Mouse (Mus musculus): Measurements from ENCODE around the gene Tecr. TPM values are rescaled to one million over a fixed set of nuclear protein-coding genes. Genes with fewer than 3 reads are reported as not detected.
"Not testable (repeated sequence)": the region's sequence is repeated elsewhere in the genome, so short reads cannot be mapped to it uniquely, and the experiment has no call there.

Tecr gene
- total RNA-seq, 2 experiments from 2014 or later = 510 to 556 TPM

DNA sequence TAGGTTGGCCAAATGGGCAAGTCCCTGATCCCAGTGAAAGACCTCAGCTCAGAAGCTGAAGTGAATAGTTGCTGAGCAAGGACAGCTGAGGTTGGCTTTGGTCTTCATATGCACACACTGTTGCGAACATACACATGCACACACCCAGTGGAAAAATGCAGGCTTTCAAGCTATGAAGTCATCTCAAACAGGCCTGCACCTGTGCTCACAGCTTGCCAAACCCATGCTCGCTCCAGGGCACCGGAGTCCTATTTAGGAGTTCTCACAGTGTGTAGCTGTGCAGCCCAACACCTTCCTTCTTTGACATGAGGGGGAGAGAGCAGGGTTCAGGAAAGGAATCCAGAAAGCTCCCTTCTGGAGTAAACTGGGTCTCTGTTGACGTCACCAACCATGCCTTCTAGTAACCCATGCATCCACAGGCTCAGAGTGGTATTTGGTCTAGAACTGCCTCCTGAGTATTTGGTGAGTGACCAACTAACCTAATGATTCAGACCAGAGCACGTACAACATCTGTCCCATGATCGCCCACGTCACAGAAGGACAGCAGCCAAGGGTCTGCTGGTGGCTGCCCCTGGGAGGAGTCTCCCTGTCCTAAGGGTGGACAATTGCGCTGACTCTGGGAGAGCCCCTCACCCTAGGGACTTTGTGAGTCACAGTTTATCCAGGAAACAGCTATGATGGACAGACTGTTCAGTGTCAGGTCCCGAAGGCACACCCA, 12.0 kb upstream of the Tecr start:
- no peak for DNase-seq (ENCODE audit: extremely low spot score in 1 of 2, low spot score in 1 of 2)

DNA sequence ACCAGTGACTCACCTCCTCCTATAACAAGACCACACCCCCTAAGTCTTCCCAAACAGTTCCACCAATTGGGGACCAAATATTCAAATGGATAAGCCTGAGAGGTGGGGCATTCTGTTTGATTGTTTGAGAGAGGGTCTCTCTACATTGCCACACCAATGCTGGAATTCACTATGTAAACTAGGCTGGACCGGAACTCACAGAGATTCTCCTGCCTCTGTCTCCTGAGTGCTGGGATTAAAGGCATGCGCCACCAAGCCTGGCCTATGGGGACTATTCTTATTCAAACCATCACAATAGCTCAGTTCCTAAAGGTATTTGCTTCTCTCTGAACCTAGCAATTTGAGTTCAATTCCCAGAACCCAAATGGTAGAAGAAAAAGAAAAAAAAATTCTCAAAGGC, 10.8 kb upstream of the Tecr start:
- no peak for DNase-seq (ENCODE audit: extremely low spot score in 1 of 2, low spot score in 1 of 2)

DNA sequence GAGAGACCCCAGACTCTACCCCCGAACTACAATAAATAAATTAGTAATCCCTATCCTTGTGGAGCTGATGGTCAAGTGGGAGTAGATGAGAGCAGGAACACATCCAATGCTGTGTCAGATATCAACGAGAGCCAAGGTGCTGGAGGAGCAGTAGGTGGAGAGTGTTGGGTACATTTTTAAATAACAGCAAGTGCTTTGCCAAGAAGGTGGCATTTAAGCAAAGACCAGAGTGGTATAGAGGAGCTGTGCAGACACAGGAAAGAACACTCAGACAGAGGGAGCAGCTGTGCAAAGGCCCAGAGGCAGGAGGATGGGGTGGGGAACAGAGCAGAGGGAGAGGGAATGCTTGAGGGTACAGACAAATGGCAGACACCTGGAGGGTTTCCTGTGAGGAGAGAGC, 9.3 kb upstream of the Tecr start:
- DNase-seq (ENCODE audit: extremely low spot score in 1 of 2, low spot score in 1 of 2) = no peak

DNA sequence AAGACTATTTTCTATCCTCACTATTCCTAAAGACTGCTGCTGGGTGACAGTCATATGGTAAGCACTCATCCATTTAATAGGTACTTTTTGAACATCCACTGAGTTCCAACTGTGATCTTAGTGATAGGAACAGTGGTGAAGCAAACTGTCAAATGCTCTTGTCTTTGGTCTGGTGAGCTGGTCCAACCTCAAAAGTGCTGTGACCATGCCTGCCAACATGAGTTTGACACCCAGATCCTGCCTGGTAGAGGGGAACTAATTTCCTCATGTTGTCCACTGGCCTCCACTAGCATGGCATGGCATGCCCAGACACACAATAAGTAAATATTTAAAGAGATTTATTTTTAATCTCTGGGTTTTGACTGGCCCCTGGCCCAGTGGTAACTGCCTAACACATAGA, 8.9 kb upstream of the Tecr start:
- DNase-seq (ENCODE audit: extremely low spot score in 1 of 2, low spot score in 1 of 2) = no peak

DNA sequence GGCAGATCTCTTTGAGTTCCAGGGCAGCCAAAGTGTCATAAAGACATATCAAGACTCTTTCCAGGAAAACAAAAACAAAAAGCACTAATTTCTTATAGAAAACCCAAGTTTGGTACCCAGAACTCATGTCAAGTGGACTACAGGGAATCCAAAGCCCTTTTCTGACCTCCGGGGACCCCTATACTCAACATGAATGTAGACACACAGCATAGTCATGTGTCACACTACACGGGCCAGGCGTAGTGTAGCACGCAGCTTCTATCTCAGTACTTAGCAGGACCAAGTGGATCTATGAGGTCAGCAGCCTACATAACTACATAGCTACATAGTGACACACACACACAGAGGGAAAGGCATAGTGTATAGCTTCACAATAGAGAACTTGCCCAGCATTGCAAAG, 5.9 kb upstream of the Tecr start:
- DNase-seq (ENCODE audit: extremely low spot score in 1 of 2, low spot score in 1 of 2) = no peak

DNA sequence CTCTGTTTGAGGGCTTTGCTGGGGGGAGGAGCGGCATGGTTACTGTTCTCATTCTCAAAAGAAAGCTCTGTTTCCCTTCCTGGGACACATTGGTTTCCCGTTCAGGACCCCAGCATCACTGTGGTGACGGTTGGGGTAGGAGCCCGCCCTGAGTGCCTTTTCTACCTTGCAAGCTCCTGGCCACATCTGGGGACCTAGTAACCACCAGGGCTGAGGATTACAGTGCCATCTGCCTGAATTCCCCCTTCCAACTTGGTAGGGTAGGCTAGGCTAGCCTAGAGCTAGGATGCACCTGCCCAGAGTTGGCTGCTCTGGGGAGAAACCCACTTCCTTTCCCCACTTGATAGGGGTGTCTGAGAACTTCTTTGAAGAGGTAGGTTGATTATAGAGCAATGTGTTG, 4.2 kb upstream of the Tecr start:
- DNase-seq (ENCODE audit: extremely low spot score in 1 of 2, low spot score in 1 of 2) = no peak

DNA sequence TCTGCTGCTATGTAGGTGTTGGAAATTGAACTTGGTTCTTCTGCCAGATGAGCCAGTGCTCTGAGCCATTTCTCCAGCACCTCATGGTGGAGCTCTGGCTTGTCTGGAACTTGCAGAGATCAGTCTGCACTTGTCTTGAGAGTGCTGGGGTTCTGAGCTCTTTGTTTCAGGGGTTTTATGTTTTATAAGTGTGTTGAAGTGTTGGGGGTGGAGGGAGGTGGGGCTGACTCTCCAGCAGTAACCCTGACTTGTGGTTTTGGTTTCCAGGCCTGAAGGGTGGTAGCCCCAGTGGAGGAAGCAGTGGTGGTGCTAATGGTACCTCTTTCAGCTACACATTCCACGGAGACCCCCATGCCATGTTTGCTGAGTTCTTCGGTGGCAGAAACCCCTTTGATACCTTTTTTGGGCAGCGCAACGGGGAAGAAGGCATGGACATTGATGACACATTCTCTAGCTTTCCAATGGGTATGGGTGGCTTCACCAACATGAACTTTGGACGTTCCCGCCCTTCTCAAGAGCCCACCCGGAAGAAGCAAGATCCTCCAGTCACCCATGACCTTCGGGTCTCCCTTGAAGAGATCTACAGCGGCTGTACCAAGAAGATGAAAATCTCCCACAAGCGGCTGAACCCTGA, 1.9 kb upstream of the Tecr start:
- peak in 1 of 2 experiments; percentile 2 for DNase-seq (ENCODE audit: extremely low spot score in 1 of 2, low spot score in 1 of 2)

DNA sequence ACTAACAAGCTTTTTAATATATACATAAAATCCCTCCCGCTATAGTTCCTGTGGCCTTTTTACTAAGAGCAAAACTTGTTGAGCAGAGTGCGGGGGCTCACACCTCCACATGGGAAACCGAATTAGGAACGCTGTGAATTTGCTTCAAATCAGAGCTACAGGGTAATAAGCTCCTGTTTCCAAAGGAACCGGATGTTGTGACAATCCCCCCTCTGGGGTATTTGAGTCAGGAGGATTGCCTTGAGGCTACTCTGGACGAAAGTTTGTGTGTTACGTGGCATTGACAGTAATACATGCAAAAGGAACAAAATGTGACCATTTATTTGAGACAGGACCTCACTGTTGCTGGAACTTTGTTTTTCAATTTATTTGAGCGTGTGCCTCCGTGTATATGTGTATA, 1.3 kb upstream of the Tecr start:
- peak in 1 of 2 experiments; percentile 2 for DNase-seq (ENCODE audit: extremely low spot score in 1 of 2, low spot score in 1 of 2)

DNA sequence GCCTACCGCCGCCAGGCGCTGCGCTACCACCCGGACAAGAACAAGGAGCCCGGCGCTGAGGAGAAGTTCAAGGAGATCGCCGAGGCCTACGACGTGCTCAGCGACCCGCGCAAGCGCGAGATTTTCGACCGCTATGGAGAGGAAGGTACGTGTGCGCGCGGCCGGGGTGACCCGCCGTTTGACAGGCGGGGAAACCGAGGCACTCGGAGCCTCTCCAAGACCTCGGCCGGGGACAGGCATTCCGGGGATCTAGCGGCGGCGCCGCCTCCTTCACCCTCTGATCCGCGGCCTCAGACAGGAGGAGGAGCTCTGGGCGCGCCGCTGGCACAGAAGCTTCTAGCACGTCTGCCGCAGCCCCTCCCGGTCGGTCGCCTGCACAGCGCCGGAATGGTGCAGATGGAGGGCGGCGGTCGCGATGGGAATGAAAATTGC, 643 bp upstream of the Tecr start:
- DNase-seq (ENCODE audit: extremely low spot score in 1 of 2, low spot score in 1 of 2) = peak; percentile 65 to 81

DNA sequence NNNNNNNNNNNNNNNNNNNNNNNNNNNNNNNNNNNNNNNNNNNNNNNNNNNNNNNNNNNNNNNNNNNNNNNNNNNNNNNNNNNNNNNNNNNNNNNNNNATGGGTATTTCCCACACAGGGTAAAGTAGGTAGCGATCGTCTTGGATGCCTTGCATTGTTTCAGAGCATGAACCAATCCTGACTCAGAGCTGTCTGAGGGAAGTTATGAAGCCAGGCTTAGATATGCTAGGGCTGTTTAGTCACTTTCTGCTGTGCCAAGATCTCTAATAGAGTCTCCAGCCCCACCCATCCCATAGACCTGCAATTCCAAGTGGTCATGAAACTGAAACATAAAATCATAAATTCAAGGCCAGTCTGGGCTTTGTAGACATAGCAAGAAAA, 5.1 kb downstream of the Tecr start:
- DNase-seq (ENCODE audit: extremely low spot score in 1 of 2, low spot score in 1 of 2) = no peak

DNA sequence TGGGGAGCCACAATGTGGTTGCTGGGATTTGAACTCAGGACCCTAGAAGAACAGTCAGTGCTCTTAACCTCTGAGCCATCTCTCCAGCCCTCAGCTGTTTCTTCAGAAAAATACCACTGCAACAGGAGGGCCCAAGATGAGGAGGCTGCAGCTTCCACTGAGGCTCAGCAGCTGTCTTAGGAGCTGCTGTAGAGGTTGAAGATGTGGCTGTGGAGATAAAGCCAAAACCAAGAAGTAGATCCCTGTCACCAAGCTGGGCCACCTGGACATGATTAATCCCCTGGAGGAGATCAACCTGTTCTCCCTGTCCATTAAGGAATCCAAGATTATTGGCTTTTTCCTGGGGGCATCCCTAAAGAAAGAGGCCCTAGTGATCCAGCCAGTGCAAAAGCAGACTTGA, 8.0 kb downstream of the Tecr start:
- no peak for DNase-seq (ENCODE audit: extremely low spot score in 1 of 2, low spot score in 1 of 2)

DNA sequence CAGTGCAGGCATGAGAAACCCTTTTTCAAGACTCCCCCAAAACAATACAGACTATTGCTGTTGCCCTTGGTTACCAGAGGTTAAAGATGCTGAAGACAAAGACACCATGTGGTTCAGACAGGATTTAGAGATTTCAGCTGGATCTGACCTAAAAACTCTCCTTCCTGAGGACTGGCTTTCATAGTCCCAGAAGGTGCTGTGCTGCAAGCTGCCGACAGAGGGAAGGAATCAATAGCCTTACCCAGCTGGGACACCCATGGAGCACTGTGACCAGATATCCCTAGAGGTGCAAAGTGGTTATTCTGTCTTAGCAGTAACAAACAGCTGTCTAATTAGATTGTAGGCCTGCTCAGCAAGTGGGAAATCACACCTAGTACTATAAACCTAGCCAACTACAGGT, 9.6 kb downstream of the Tecr start:
- DNase-seq (ENCODE audit: extremely low spot score in 1 of 2, low spot score in 1 of 2) = no peak

DNA sequence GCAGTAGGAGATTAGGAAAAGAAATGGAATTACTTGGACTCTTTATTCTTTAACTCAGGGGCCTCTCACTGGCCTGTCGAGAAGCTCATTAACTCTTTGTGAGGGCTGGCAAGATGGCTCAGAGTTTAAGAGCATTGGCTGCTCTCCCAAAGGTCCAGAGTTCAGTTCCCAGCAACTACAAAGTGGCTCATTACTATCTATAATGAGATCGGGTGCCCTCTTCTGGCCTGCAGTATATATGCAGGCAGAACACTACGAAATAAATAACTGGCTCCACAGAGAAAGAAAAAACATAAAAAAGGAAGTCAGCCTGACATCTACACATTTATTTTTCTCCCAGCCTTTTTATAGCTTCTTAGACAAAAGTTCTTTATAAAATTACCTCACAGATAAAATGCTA, 11.4 kb downstream of the Tecr start:
- no peak for DNase-seq (ENCODE audit: extremely low spot score in 1 of 2, low spot score in 1 of 2)

DNA sequence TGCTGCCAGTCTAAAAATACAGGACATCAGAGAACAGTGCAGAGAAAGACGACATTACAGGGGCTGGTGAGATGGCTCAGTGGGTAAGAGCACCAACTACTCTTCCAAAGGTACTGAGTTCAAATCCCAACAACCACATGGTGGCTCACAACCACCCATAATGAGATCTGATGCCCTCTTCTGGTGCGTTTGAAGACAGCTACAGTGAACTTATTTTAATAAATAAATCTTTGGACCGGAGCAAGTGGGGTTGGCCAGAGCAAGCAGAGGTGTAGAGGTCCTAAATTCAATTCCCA, 12.8 kb downstream of the Tecr start:
- DNase-seq (ENCODE audit: extremely low spot score in 1 of 2, low spot score in 1 of 2) = not testable (repeated sequence)

DNA sequence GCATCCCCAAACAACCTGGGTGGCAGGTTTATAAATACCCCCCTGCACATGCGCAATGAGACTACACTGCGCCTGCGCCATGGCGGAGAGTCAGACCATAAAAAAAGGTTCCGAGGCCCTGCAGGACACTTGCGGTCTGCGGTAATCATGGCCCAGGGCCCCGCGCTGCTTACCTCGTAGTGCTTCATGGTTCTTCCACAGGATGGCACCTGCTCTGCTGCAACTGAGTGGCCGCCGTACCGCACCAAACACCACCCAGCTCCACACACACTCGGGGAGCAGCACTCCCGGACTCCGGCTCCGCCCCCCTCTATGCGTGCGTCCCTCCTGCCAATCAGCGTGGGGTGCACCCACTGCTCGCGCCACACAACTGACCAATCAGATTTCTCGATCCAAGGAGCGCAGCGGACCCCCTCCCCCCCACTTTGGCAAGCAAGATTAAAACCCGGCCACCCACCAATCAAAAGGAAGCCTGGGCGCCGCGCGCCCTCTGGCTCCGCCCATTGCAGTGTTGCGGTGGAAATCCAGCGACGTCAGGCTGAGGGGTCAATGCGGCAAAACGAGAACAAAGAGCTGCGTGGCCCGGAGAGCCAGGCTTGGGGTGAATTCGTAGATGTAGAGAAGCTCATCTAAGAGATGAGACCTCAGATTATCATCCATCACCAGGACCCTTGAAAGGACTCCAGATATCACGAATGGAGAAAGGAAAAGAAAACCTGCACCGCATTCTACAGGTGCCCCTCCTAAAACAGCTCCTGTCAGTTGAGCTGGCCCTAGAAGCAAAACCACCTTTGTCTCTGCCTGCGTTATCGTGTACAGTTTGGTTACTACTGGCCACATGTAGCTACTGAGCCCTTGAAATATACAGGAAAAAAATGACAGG, 13.4 kb downstream of the Tecr start:
- peak; percentile 89 to 92 for DNase-seq (ENCODE audit: extremely low spot score in 1 of 2, low spot score in 1 of 2)

DNA sequence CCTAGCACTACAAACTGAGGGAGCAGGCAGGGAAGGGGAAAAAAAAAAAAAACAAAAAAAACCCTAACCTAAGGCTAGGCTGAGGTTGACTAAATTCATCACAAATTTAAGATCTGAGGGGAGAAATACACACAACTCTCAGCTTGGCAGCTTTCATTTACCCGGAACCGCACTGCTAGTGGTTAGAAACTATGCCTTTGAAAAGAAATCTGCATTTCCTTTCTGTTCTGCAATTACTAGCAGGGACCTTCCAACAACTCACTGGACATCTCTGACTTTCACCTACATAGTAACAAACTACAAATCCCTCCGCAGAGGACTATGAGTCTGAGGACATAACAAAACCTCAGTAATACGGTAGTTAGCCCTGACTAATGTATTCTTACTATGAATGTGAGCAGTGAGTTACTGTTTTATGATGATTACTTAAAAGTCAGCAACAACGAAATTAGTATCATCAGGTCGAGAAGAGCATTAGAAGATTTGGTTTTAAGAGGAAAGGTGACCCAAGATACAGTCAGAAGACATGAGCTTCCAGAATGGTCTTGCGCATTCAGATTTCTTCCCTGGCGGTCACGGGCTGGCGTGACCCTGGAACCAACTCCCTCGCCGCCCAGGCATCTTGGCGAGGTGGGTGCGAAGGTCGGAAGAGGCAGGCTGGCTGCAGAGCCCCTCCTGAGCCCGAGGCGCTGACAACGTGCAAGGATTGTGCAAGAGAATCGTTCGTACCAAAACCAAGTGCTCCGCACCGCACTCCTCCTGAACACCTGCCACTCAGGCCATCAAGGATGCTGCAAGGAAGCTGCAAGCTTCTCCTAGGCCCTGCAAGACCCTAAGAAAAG, 14.2 kb downstream of the Tecr start:
- DNase-seq (ENCODE audit: extremely low spot score in 1 of 2, low spot score in 1 of 2) = no peak

DNA sequence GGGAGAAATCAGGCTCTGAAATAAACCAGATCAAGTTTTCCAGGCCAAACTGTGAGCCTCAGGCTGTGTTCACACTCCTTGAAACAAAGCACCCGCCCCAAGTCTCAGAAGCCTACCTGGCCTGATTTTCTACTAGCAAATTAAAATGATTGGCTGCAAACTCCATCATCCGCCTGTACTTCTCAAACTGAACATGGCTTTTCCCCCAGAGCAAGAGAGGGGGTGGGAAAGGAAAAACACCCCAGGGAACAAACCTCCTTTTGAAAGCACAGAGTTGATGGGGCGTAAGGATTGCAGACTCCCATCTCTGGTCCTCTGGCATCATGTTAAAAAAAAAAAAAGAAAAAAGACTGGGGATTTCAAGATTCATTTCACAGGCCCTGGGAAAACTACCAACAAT, 15.1 kb downstream of the Tecr start:
- no peak for DNase-seq (ENCODE audit: extremely low spot score in 1 of 2, low spot score in 1 of 2)

DNA sequence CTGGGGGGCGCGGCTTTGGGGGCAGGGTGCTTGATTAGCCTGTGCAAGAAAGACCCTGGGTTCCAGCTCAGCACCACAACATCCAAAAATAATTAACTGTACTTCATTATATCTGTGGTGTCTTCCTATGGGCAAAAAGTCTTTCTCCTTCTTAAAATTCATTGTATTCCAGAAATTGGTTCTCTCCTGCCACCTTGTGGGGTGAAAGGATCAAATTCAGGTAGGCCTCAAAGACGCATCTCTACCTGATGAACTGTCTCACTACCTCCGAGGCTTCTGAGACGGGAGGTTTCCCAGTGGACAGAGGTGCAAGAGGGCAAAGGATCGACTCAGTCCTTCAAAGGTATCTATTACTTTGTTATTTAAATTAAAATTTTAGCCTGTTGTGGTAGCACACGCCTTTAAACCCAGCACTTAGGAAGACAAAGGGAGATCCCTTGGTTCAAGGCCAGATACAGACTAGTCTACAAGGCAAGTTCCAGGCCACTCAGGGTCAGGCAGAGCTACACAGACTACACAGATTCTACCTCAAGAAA, 17.2 kb downstream of the Tecr start:
- no peak for DNase-seq (ENCODE audit: extremely low spot score in 1 of 2, low spot score in 1 of 2)

DNA sequence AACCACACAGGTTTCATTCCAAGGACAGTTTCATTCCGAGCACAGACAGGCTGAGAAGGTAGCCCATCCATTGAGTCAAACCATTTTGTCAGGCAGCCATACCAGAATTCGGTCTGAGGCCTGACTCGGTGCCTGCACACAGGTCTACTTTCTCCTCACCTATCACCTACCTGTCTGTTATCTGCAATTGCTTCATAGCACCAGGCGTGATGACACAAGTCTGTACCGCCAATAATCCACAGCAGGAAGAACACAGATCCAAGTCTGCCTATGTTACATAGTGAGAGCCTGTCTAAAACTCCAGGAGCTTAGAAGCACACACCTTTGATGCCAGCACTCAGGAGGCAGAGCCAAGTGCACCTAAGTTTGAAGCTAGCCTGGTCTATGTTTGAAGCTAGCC, 18.9 kb downstream of the Tecr start:
- no peak for DNase-seq (ENCODE audit: extremely low spot score in 1 of 2, low spot score in 1 of 2)

DNA sequence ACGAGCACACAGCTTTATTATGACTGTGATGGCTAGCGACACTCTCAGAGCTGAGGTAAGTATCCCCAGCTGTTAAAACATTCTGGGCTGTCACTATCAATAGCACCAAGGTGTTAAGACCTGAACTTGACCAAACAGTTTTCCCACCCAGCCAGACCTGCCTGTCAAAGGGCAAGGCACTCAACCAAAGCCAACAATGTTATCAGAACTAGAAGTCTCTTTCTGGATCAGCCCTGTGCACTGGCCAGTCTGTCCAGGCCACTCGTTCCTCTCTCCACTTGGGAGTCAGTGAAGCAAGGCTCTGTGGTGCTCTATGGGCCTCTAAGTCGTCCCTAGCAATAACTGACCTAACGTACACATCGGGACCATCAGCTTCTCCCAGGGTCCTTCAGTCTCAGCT, 20.1 kb downstream of the Tecr start:
- DNase-seq (ENCODE audit: extremely low spot score in 1 of 2, low spot score in 1 of 2) = no peak

DNA sequence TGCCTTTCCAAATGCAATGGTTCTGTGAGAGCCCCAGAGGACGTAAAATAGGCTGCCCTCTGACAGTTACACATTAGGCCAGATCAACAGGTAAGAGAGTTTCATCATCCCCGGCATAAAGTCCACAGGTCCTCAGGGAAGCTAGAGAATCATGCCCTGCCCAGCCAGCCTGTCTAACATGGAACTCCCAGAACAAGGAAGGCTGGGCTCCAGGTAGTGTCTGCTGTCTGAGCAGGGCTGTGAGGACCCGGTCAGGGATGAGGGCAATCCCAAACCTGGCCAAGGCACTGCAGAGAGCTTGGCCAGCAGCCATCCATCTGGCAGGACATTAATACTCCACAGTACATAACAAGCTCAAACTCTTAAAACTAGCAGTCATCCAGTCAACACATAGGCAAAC, 22.4 kb downstream of the Tecr start:
- DNase-seq (ENCODE audit: extremely low spot score in 1 of 2, low spot score in 1 of 2) = no peak

Data from layer of hippocampus, postnatal 25 days (tissue).